Mouse (Mus musculus) liver, embryonic 14.5 days (tissue): Measurements from ENCODE around the gene Shisa5. TPM values are rescaled to one million over a fixed set of nuclear protein-coding genes. Genes with fewer than 3 reads are reported as not detected.

Experiments
- ATAC-seq: fragments of 200-750 bp; cut with Nextera tagmentation; 2 replicates; pipeline ENCODE4 v1.8.0; 2017; ENCODE audit warnings: moderate number of reproducible peaks, mild to moderate bottlenecking, moderate library complexity; ENCODE audit not compliant: insufficient read depth
- DNase-seq, 3 experiments: peaks; one replicate each; pipeline ENCODE4 v3.0.0-alpha.2; 2012 to 2013; ENCODE audit warnings: low read depth in 3 of 3, low spot score in 3 of 3
- H3K27ac ChIP-seq: fragments of 300-500 bp; sonication (generic); 2 replicates; pipeline ENCODE4 v1.5.1; 2014; ENCODE audit warnings: moderate library complexity, mild to moderate bottlenecking, control low read depth, inconsistent platforms
- H3K27me3 ChIP-seq: fragments of 300-500 bp; sonication (generic); 2 replicates; pipeline ENCODE4 v1.6.1; 2014; ENCODE audit warnings: mild to moderate bottlenecking, low read length, moderate library complexity; ENCODE audit not compliant: control insufficient read depth, insufficient read depth
- H3K36me3 ChIP-seq: fragments of 300-500 bp; sonication (generic); replicated peaks from 2 replicates; pipeline ENCODE4 v1.6.1; 2014; ENCODE audit warnings: low read depth; ENCODE audit not compliant: control insufficient read depth, insufficient read depth
- H3K4me1 ChIP-seq, 2 experiments: fragments of 200-500 bp in 1 of 2; fragments of 300-500 bp in 1 of 2; sonication (generic) in 1 of 2; replicated peaks; 2 replicates each; pipeline ENCODE4 v1.6.1; 2012 to 2014; ENCODE audit warnings: antibody characterized with exemption in 1 of 2, inconsistent platforms in 1 of 2, low read length in 1 of 2; ENCODE audit not compliant: control insufficient read depth in 2 of 2, insufficient read depth in 2 of 2
- H3K4me2 ChIP-seq: fragments of 300-500 bp; sonication (generic); 2 replicates; pipeline ENCODE4 v1.6.1; 2014; ENCODE audit warnings: low read depth, mild to moderate bottlenecking, control low read depth, moderate library complexity
- H3K4me3 ChIP-seq, 2 experiments: fragments of 200-500 bp in 1 of 2; fragments of 300-500 bp in 1 of 2; sonication (generic) in 1 of 2; 2 replicates each; pipeline ENCODE4 v1.5.1; 2012 to 2014; ENCODE audit warnings: low read depth in 2 of 2, low read length in 2 of 2, mild to moderate bottlenecking in 2 of 2, control low read depth in 1 of 2, inconsistent platforms in 1 of 2, moderate library complexity in 1 of 2; ENCODE audit not compliant: insufficient read depth in 1 of 2
- H3K9ac ChIP-seq: fragments of 300-500 bp; sonication (generic); replicated peaks from 2 replicates; pipeline ENCODE4 v1.6.1; 2014; ENCODE audit warnings: mild to moderate bottlenecking, control low read depth, moderate library complexity
- H3K9me3 ChIP-seq: fragments of 300-500 bp; sonication (generic); 2 replicates; pipeline ENCODE4 v1.6.1; 2016; ENCODE audit warnings: low read length, mixed read lengths; ENCODE audit not compliant: control insufficient read depth
- CTCF ChIP-seq: IDR thresholded peaks from 2 replicates; pipeline ENCODE4 v1.5.1; 2016; ENCODE audit warnings: antibody characterized with exemption, low read depth, control low read depth
- EP300 ChIP-seq: IDR thresholded peaks from 2 replicates; pipeline ENCODE4 v1.6.1; 2016; ENCODE audit warnings: antibody characterized with exemption, low read depth
- WGBS: fragments of 180-500 bp; shearing (Covaris S2); extraction: QIAGEN DNeasy Blood & Tissue Kit; methylation state at CpG from one replicate; pipeline ENCODE4 v1.1.7; 2014; ENCODE audit not compliant: insufficient replicate concordance; 5-methylcytosine and 5-hydroxymethylcytosine counted together
- polyA plus RNA-seq, 2 experiments: library from polyadenylated mRNA; depleted of rRNA in 1 of 2; stranded (reverse) in 1 of 2; unstranded in 1 of 2; fragments of >200 nt; fragmentation: Nextera tagmentation in 1 of 2; extraction: Ambion mirVana in 1 of 2; gene quantifications; 2 replicates each; pipeline versions ENCODE4 v1.2.1 to v1.2.3; 2012 to 2014

The Shisa5 gene
- polyA plus RNA-seq, 2 experiments: 14.9 to 16.0 TPM

- ATAC-seq (no peak), DNase-seq (no peak)
- Histone ChIP-seq H3K27me3 (peaks cover 30% of the 10 kb centered on the region), H3K4me1 (peaks cover 0 to 14% of the 10 kb centered on the region in 2 experiments; a peak in 2 of 4 replicates), H3K9me3 (no peaks in the 10 kb centered on the region), H3K9ac (no peak overlapping the region), H3K4me3 (no peak overlapping the region; a peak in 1 of 4 replicates), H3K27ac (no peak overlapping the region), H3K4me2 (peak overlapping the region; percentile 58), H3K36me3 (peaks cover 12% of the 10 kb centered on the region)
- 30% methylated on average over 11 of the region's 11 CpGs for WGBS
- TF ChIP-seq EP300: no peak
Measured at GRCm38 (mm10) chr9:109093786-109094552, 55.6 kb downstream of the Shisa5 start.

GRCm38 (mm10) chr9:109094553-109095136 is 56.3 kb downstream of the Shisa5 start:
- Histone ChIP-seq H3K9me3 (no peaks in the 10 kb centered on the region), H3K27ac (no peak overlapping the region), H3K9ac (no peak overlapping the region), H3K4me2 (peak overlapping the region; percentile 58), H3K27me3 (peaks cover 30% of the 10 kb centered on the region), H3K4me3 (peak overlapping the region; percentile 59 to 64), H3K36me3 (peaks cover 12% of the 10 kb centered on the region), H3K4me1 (peaks cover 0 to 14% of the 10 kb centered on the region in 2 experiments; a peak in 2 of 4 replicates)
- WGBS: 5% methylated on average over 21 of the region's 21 CpGs
- ATAC-seq: peak; percentile 48
- TF ChIP-seq EP300 (no peak), CTCF (no peak)
- no peak for DNase-seq

DNA sequence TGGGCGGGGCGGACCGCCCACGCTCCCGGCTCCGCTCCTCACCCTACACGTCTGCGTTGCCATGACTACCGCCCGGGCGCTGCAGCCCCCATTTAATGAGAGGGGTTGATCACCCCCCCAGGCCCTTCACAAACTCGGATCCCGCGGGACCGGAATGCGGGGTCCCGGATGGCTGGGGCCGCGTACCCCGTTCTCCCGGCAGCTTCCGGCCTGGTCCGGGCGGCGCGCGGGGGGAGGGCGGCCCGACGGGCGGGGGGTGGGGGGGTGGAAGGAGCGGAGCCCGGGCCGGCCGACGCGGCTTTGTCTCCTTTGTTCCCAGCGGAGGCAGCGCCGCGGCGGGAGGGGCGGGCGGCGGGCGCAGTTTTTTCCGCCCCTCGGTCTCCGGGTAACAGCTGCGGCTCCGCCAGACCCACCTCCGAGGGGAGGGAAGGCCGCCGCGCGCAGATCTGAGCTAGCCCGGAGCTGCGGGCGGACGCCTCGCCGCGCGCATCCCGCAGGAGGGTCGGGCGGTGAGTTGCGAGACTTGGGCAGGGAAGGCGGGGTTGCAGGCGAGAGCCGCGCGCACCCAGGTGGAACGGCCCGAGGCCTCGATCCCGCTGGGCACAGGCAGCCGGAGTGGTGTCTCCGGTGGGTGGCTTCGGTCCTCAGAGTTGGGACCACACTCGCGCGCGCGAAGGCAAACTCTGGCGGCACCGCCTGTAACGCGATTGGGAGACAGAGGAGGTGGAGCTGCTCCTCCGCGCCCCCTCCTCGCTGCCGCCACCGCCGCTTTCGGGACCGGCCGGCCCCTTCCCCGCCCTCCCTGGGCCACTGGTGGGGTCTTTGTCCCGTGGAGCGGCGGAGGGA is 57.0 kb downstream of the Shisa5 start, which contains the start of gene Plxnb1:
TSS of gene Plxnb1 (plus strand) at position 253 of the 846 bp plus-strand sequence.
- DNase-seq: no peak
- WGBS: 2% methylated on average over 99 of the region's 102 CpGs

GRCm38 (mm10) chr9:109096251-109096661 is 57.9 kb downstream of the Shisa5 start:
- TF ChIP-seq CTCF: no peak
- TF ChIP-seq EP300: no peak
- Histone ChIP-seq H3K4me2 (peak overlapping the region; percentile 56), H3K36me3 (peaks cover 5% of the 10 kb centered on the region; the same call in 1 of the 2 replicates), H3K9me3 (no peaks in the 10 kb centered on the region), H3K27ac (no peak overlapping the region; the same call in 1 of the 2 replicates), H3K4me3 (peak overlapping the region; percentile 43 to 59), H3K4me1 (peaks cover 0 to 14% of the 10 kb centered on the region in 2 experiments; a peak in 2 of 4 replicates), H3K9ac (no peak overlapping the region), H3K27me3 (peaks cover 30% of the 10 kb centered on the region)
- no peak for DNase-seq
- WGBS: 63% methylated on average over 9 of the region's 9 CpGs
- no peak for ATAC-seq

More for the DNA sequence above, 57.0 kb downstream of the Shisa5 start, which contains the start of gene Plxnb1:
- Histone ChIP-seq H3K27me3 (peaks cover 30% of the 10 kb centered on the region), H3K9ac (peak within 1 kb of the TSS; percentile 18; the same call in 1 of the 2 replicates), H3K4me2 (peak within 1 kb of the TSS; percentile 58), H3K36me3 (peaks cover 12% of the 10 kb centered on the region), H3K4me3 (peak within 1 kb of the TSS; percentile 59 to 64), H3K4me1 (peaks cover 0 to 14% of the 10 kb centered on the region in 2 experiments; a peak in 2 of 4 replicates), H3K27ac (no peak within 1 kb of the TSS; the same call in 1 of the 2 replicates), H3K9me3 (no peaks in the 10 kb centered on the region)
- peak; percentile 24; the same call in 1 of the 2 replicates for ATAC-seq
- TF ChIP-seq EP300: no peak
- no peak for TF ChIP-seq CTCF
